In genomic region chr2:32963981-32964380, GRCm38 (mm10) we compare ENCODE assay signal across 12 mouse cellular contexts. TPM values are rescaled to one million over a fixed set of nuclear protein-coding genes. Genes with fewer than 3 reads are reported as not detected.
DNase-seq lines count a peak whose midpoint lies in the region; ATAC-seq and TF ChIP-seq lines count a peak whose summit lies in the region.
"Had no signal": no experiment of that assay in that cellular context is flagged by ENCODE, and none has a peak within 500 bp of the region (broad histone marks: within the 10 kb centered on the region; RNA-seq: fewer than 3 reads in every experiment).

No protein-coding gene starts in this region.

- H3K9me3 ChIP-seq in forebrain, embryonic 13.5 days (replicated peaks): no peaks in the 10 kb centered on the region
- H3K9me3 ChIP-seq in forebrain, embryonic 15.5 days: no peaks in the 10 kb centered on the region
- no peaks in the 10 kb centered on the region for H3K9me3 ChIP-seq in midbrain, embryonic 12.5 days
- no peaks in the 10 kb centered on the region for H3K9me3 ChIP-seq in midbrain, embryonic 13.5 days
- no peaks in the 10 kb centered on the region for H3K9me3 ChIP-seq in intestine, postnatal 0 days (ENCODE audit: control insufficient read depth)
- no peaks in the 10 kb centered on the region for H3K9me3 ChIP-seq in midbrain, embryonic 15.5 days

- TF ChIP-seq CTCF in intestine, postnatal 0 days (IDR thresholded peaks at IDR 0.05; ENCODE audit: low read depth): no peak

- peak overlapping the region; percentile 95 for H3K4me2 ChIP-seq in forebrain, embryonic 13.5 days
- no peak overlapping the region for H3K4me2 ChIP-seq in forebrain, embryonic 15.5 days (replicated peaks)
- peak overlapping the region; percentile 78; the same call in 1 of the 2 replicates for H3K4me2 ChIP-seq in midbrain, embryonic 12.5 days (replicated peaks)
- no peak overlapping the region; the same call in 1 of the 2 replicates for H3K4me2 ChIP-seq in midbrain, embryonic 13.5 days (replicated peaks)
- H3K4me2 ChIP-seq in intestine, postnatal 0 days (replicated peaks; ENCODE audit: low read depth): peak overlapping the region; percentile 95
- no peak overlapping the region for H3K4me2 ChIP-seq in midbrain, embryonic 15.5 days

- no peak overlapping the region; the same call in 1 of the 2 replicates for H3K4me3 ChIP-seq in forebrain, embryonic 13.5 days
- H3K4me3 ChIP-seq in forebrain, embryonic 15.5 days: no peak overlapping the region
- H3K4me3 ChIP-seq in midbrain, embryonic 12.5 days: no peak overlapping the region
- H3K4me3 ChIP-seq in midbrain, embryonic 13.5 days (replicated peaks): no peak overlapping the region
- 0 out of 2 replicates have a peak overlapping the region, but pooled peaks have one; percentile 75 for H3K4me3 ChIP-seq in intestine, postnatal 0 days (ENCODE audit: low read depth, low read length)
- H3K4me3 ChIP-seq in midbrain, embryonic 15.5 days: no peak overlapping the region

- H3K4me1 ChIP-seq in forebrain, embryonic 13.5 days: peaks cover 52% of the 10 kb centered on the region
- peaks cover 59% of the 10 kb centered on the region for H3K4me1 ChIP-seq in forebrain, embryonic 15.5 days
- peaks cover 56% of the 10 kb centered on the region for H3K4me1 ChIP-seq in midbrain, embryonic 12.5 days
- peaks cover 61% of the 10 kb centered on the region for H3K4me1 ChIP-seq in midbrain, embryonic 13.5 days (replicated peaks)
- H3K4me1 ChIP-seq in intestine, postnatal 0 days (replicated peaks; ENCODE audit: control insufficient read depth, insufficient read depth, low read length): peaks cover 14% of the 10 kb centered on the region
- peaks cover 49% of the 10 kb centered on the region for H3K4me1 ChIP-seq in midbrain, embryonic 15.5 days

- 91% methylated on average over 1 of the region's 1 CpGs for WGBS in forebrain, embryonic 13.5 days
- 63% methylated on average over 1 of the region's 1 CpGs for WGBS in forebrain, embryonic 15.5 days
- WGBS in midbrain, embryonic 12.5 days: 59% methylated on average over 1 of the region's 1 CpGs
- 76% methylated on average over 1 of the region's 1 CpGs for WGBS in midbrain, embryonic 13.5 days
- 60% methylated on average over 1 of the region's 1 CpGs for WGBS in intestine, postnatal 0 days
- 82% methylated on average over 1 of the region's 1 CpGs for WGBS in midbrain, embryonic 15.5 days

- no peak for DNase-seq in adrenal gland, postnatal 14 days
- no peak for DNase-seq in B cell, adult 2 months
- DNase-seq: lung, postnatal 36 days; thymus, postnatal 4 days had no signal

- no peak overlapping the region for H3K9ac ChIP-seq in forebrain, embryonic 13.5 days
- H3K9ac ChIP-seq in forebrain, embryonic 15.5 days (replicated peaks): no peak overlapping the region
- H3K9ac ChIP-seq in midbrain, embryonic 12.5 days (replicated peaks): no peak overlapping the region
- H3K9ac ChIP-seq in midbrain, embryonic 13.5 days (replicated peaks): no peak overlapping the region
- 0 out of 2 replicates have a peak overlapping the region, but pooled peaks have one; percentile 75 for H3K9ac ChIP-seq in intestine, postnatal 0 days (ENCODE audit: low read depth, low read length)
- H3K9ac ChIP-seq in midbrain, embryonic 15.5 days: no peak overlapping the region

- ATAC-seq in forebrain, embryonic 13.5 days: no peak
- ATAC-seq in forebrain, embryonic 15.5 days (replicated peaks): no peak
- no peak for ATAC-seq in midbrain, embryonic 12.5 days (ENCODE audit: low FRiP score, low read depth)
- ATAC-seq in midbrain, embryonic 13.5 days: no peak
- ATAC-seq in intestine, postnatal 0 days: no peak
- ATAC-seq in midbrain, embryonic 15.5 days (replicated peaks): no peak
- ATAC-seq: inflammation-experienced regulatory T-cells, adult 6 months; Patski had no signal

- peaks cover 24% of the 10 kb centered on the region for H3K36me3 ChIP-seq in forebrain, embryonic 13.5 days (ENCODE audit: poor library complexity, severe bottlenecking)
- H3K36me3 ChIP-seq in forebrain, embryonic 15.5 days: peaks cover 25% of the 10 kb centered on the region
- H3K36me3 ChIP-seq in midbrain, embryonic 12.5 days: peaks cover 25% of the 10 kb centered on the region
- H3K36me3 ChIP-seq in midbrain, embryonic 13.5 days: peaks cover 24% of the 10 kb centered on the region
- peaks cover 20% of the 10 kb centered on the region for H3K36me3 ChIP-seq in intestine, postnatal 0 days (ENCODE audit: control insufficient read depth, insufficient read depth)
- H3K36me3 ChIP-seq in midbrain, embryonic 15.5 days (replicated peaks): peaks cover 6% of the 10 kb centered on the region; the same call in 1 of the 2 replicates

- no peak overlapping the region; the same call in 1 of the 2 replicates for H3K27ac ChIP-seq in forebrain, embryonic 13.5 days
- no peak overlapping the region for H3K27ac ChIP-seq in forebrain, embryonic 15.5 days (replicated peaks)
- no peak overlapping the region for H3K27ac ChIP-seq in midbrain, embryonic 12.5 days (replicated peaks)
- no peak overlapping the region for H3K27ac ChIP-seq in midbrain, embryonic 13.5 days
- no peak overlapping the region for H3K27ac ChIP-seq in intestine, postnatal 0 days (ENCODE audit: low read depth, low read length)
- H3K27ac ChIP-seq in midbrain, embryonic 15.5 days: no peak overlapping the region

- no peaks in the 10 kb centered on the region for H3K27me3 ChIP-seq in forebrain, embryonic 13.5 days
- H3K27me3 ChIP-seq in forebrain, embryonic 15.5 days: no peaks in the 10 kb centered on the region
- H3K27me3 ChIP-seq in midbrain, embryonic 12.5 days: no peaks in the 10 kb centered on the region
- no peaks in the 10 kb centered on the region for H3K27me3 ChIP-seq in midbrain, embryonic 13.5 days
- no peaks in the 10 kb centered on the region for H3K27me3 ChIP-seq in intestine, postnatal 0 days (replicated peaks; ENCODE audit: control insufficient read depth, insufficient read depth, low read length)
- H3K27me3 ChIP-seq in midbrain, embryonic 15.5 days (replicated peaks): no peaks in the 10 kb centered on the region
- H3K27me3 ChIP-seq: Patski had no signal

RNA-seq across cellular contexts. Expression of gene Lrsam1, which starts 2.6 kb away (rescaled TPM):
- 14.8 and 15.5 TPM in 2 replicates for polyA plus RNA-seq in forebrain, embryonic 13.5 days (2015; fragmentation: Nextera tagmentation; extraction: Ambion mirVana)
- polyA plus RNA-seq in forebrain, embryonic 15.5 days (2015; fragmentation: Nextera tagmentation; extraction: Ambion mirVana): 16.7 and 17.8 TPM in 2 replicates
- 16.2 and 21.1 TPM in 2 replicates for polyA plus RNA-seq in midbrain, embryonic 12.5 days (2016; fragmentation: Nextera tagmentation; extraction: Ambion mirVana)
- polyA plus RNA-seq in midbrain, embryonic 13.5 days (2015; fragmentation: Nextera tagmentation; extraction: Ambion mirVana): 18.1 and 21.1 TPM in 2 replicates
- 4.3 and 4.4 TPM in 2 replicates for polyA plus RNA-seq in intestine, postnatal 0 days (2015; fragmentation: Nextera tagmentation; extraction: Ambion mirVana)
- total RNA-seq in adrenal gland, postnatal 14 days (2021): 14.1 and 17.2 TPM in 2 replicates
- 22.8 and 24.2 TPM in 2 replicates for polyA plus RNA-seq in midbrain, embryonic 15.5 days (2015; fragmentation: Nextera tagmentation; extraction: Ambion mirVana)

RNA-seq across cellular contexts. Expression of gene Rpl12, which starts 2.6 kb away (rescaled TPM):
- 111 and 118 TPM in 2 replicates for polyA plus RNA-seq in forebrain, embryonic 13.5 days (2015; fragmentation: Nextera tagmentation; extraction: Ambion mirVana)
- polyA plus RNA-seq in forebrain, embryonic 15.5 days (2015; fragmentation: Nextera tagmentation; extraction: Ambion mirVana): 96.9 and 99.7 TPM in 2 replicates
- polyA plus RNA-seq in midbrain, embryonic 12.5 days (2016; fragmentation: Nextera tagmentation; extraction: Ambion mirVana): 108 and 111 TPM in 2 replicates
- 88.9 and 96.0 TPM in 2 replicates for polyA plus RNA-seq in midbrain, embryonic 13.5 days (2015; fragmentation: Nextera tagmentation; extraction: Ambion mirVana)
- polyA plus RNA-seq in intestine, postnatal 0 days (2015; fragmentation: Nextera tagmentation; extraction: Ambion mirVana): 90.6 and 103 TPM in 2 replicates
- 155 and 192 TPM in 2 replicates for total RNA-seq in adrenal gland, postnatal 14 days (2021)
- polyA plus RNA-seq in midbrain, embryonic 15.5 days (2015; fragmentation: Nextera tagmentation; extraction: Ambion mirVana): 82.5 and 85.8 TPM in 2 replicates

RNA-seq across cellular contexts. Expression of gene Slc2a8, which starts 17.9 kb away (rescaled TPM):
- 15.4 and 18.3 TPM in 2 replicates for polyA plus RNA-seq in forebrain, embryonic 13.5 days (2015; fragmentation: Nextera tagmentation; extraction: Ambion mirVana)
- 20.9 and 21.3 TPM in 2 replicates for polyA plus RNA-seq in forebrain, embryonic 15.5 days (2015; fragmentation: Nextera tagmentation; extraction: Ambion mirVana)
- polyA plus RNA-seq in midbrain, embryonic 12.5 days (2016; fragmentation: Nextera tagmentation; extraction: Ambion mirVana): 21.3 and 24.1 TPM in 2 replicates
- polyA plus RNA-seq in midbrain, embryonic 13.5 days (2015; fragmentation: Nextera tagmentation; extraction: Ambion mirVana): 19.2 and 20.6 TPM in 2 replicates
- polyA plus RNA-seq in intestine, postnatal 0 days (2015; fragmentation: Nextera tagmentation; extraction: Ambion mirVana): 48.7 and 50.2 TPM in 2 replicates
- 18.3 and 20.8 TPM in 2 replicates for total RNA-seq in adrenal gland, postnatal 14 days (2021)
- 22.4 and 24.5 TPM in 2 replicates for polyA plus RNA-seq in midbrain, embryonic 15.5 days (2015; fragmentation: Nextera tagmentation; extraction: Ambion mirVana)

Comparison
In these comparisons a context has a peak if more than half of its experiments do, and no peak if none do; other contexts are left out.
1. H3K4me2 ChIP-seq: peak in forebrain, embryonic 13.5 days (single experiment), midbrain, embryonic 12.5 days (single experiment) and intestine, postnatal 0 days (single experiment); none in forebrain, embryonic 15.5 days (single experiment), midbrain, embryonic 13.5 days (single experiment) and midbrain, embryonic 15.5 days (single experiment).